17 mouse cellular contexts compared by ENCODE assay signal in genomic region chr7:27433794-27434193, GRCm38 (mm10). TPM values are rescaled to one million over a fixed set of nuclear protein-coding genes. Genes with fewer than 3 reads are reported as not detected.
DNase-seq lines count a peak whose midpoint lies in the region; ATAC-seq and TF ChIP-seq lines count a peak whose summit lies in the region.
"Had no signal": no experiment of that assay in that cellular context is flagged by ENCODE, and none has a peak within 500 bp of the region (broad histone marks: within the 10 kb centered on the region; RNA-seq: fewer than 3 reads in every experiment).

No protein-coding gene starts in this region.

- peaks cover 5% of the 10 kb centered on the region for H3K9me3 ChIP-seq in kidney, embryonic 16.5 days (ENCODE audit: low read length)
- H3K9me3 ChIP-seq in ES-Bruce4 (replicated peaks; ENCODE audit: control insufficient read depth, insufficient read depth, low read length, poor library complexity, severe bottlenecking), result peaks cover 6% of the 10 kb centered on the region
- H3K9me3 ChIP-seq in intestine, embryonic 14.5 days (ENCODE audit: control insufficient read depth, low read length), result peaks cover 8% of the 10 kb centered on the region
- H3K9me3 ChIP-seq in liver, embryonic 15.5 days (replicated peaks), result no peaks in the 10 kb centered on the region; the same call in 1 of the 2 replicates

- 0 out of 2 replicates have a peak, but pooled peaks have one; percentile 49 for ATAC-seq in kidney, embryonic 16.5 days (ENCODE audit: low FRiP score, low TSS enrichment)
- 0 out of 2 replicates have a peak, but pooled peaks have one; percentile 27 for ATAC-seq in intestine, embryonic 14.5 days (replicated peaks; ENCODE audit: low FRiP score, low TSS enrichment, low read depth)
- ATAC-seq in liver, embryonic 15.5 days (ENCODE audit: insufficient read depth), result peak; percentile 44; the same call in 1 of the 2 replicates
- ATAC-seq: hindbrain, postnatal 0 days; Patski had no signal

- no peak overlapping the region for H3K4me2 ChIP-seq in kidney, embryonic 16.5 days (replicated peaks; ENCODE audit: low read depth, low read length)
- no peak overlapping the region for H3K4me2 ChIP-seq in intestine, embryonic 14.5 days (ENCODE audit: low read length)
- no peak overlapping the region for H3K4me2 ChIP-seq in liver, embryonic 15.5 days
- H3K4me2 ChIP-seq: limb, embryonic 13.5 days had no signal

- no peak for TF ChIP-seq EP300 in ES-Bruce4 (IDR thresholded peaks at IDR 0.05; ENCODE audit: insufficient read depth, low read depth, low read length)

- no peak overlapping the region for H3K27ac ChIP-seq in kidney, embryonic 16.5 days (ENCODE audit: low read length)
- H3K27ac ChIP-seq in ES-Bruce4 (ENCODE audit: insufficient read depth, low read length), result peak overlapping the region; percentile 60
- no peak overlapping the region for H3K27ac ChIP-seq in intestine, embryonic 14.5 days (ENCODE audit: low read depth)
- H3K27ac ChIP-seq in liver, embryonic 15.5 days (replicated peaks), result no peak overlapping the region
- H3K27ac ChIP-seq: embryonic facial prominence, embryonic 10.5 days; hindbrain, postnatal 0 days; limb, embryonic 13.5 days had no signal

- TF ChIP-seq CTCF in ES-Bruce4 (IDR thresholded peaks at IDR 0.05; ENCODE audit: low read depth, low read length), result no peak

- TF ChIP-seq POLR2A in ES-Bruce4 (IDR thresholded peaks at IDR 0.05; ENCODE audit: insufficient read depth, low read length), result no peak

- no peak overlapping the region for H3K4me3 ChIP-seq in kidney, embryonic 16.5 days (ENCODE audit: low read length)
- peak overlapping the region; percentile 78 for H3K4me3 ChIP-seq in ES-Bruce4 (ENCODE audit: low read depth, low read length)
- H3K4me3 ChIP-seq in intestine, embryonic 14.5 days (ENCODE audit: low read depth, low read length), result no peak overlapping the region
- no peak overlapping the region for H3K4me3 ChIP-seq in liver, embryonic 15.5 days (replicated peaks)
- H3K4me3 ChIP-seq: embryonic facial prominence, embryonic 10.5 days; limb, embryonic 13.5 days had no signal

- WGBS in kidney, embryonic 16.5 days, result 8% methylated on average over 10 of the region's 10 CpGs
- WGBS in intestine, embryonic 14.5 days, result 11% methylated on average over 10 of the region's 10 CpGs
- WGBS in liver, embryonic 15.5 days (ENCODE audit: insufficient replicate concordance), result 4% methylated on average over 10 of the region's 10 CpGs

- peaks cover 18% of the 10 kb centered on the region for H3K27me3 ChIP-seq in kidney, embryonic 16.5 days (ENCODE audit: insufficient read depth, low read length)
- H3K27me3 ChIP-seq in ES-Bruce4 (ENCODE audit: control insufficient read depth, insufficient read depth, low read length, poor library complexity, severe bottlenecking), result no peaks in the 10 kb centered on the region
- H3K27me3 ChIP-seq in intestine, embryonic 14.5 days (replicated peaks; ENCODE audit: control insufficient read depth, insufficient read depth, low read length), result peaks cover 28% of the 10 kb centered on the region
- H3K27me3 ChIP-seq in liver, embryonic 15.5 days, result peaks cover 63% of the 10 kb centered on the region

- no peak overlapping the region for H3K9ac ChIP-seq in kidney, embryonic 16.5 days (replicated peaks; ENCODE audit: low read length)
- peak overlapping the region; percentile 20; the same call in 1 of the 2 replicates for H3K9ac ChIP-seq in ES-Bruce4 (ENCODE audit: low read depth, poor library complexity, severe bottlenecking)
- no peak overlapping the region for H3K9ac ChIP-seq in intestine, embryonic 14.5 days (ENCODE audit: low read length)
- no peak overlapping the region for H3K9ac ChIP-seq in liver, embryonic 15.5 days
- H3K9ac ChIP-seq: limb, embryonic 13.5 days had no signal

- H3K36me3 ChIP-seq in kidney, embryonic 16.5 days (ENCODE audit: insufficient read depth, low read length), result no peaks in the 10 kb centered on the region
- H3K36me3 ChIP-seq in ES-Bruce4 (ENCODE audit: control insufficient read depth, insufficient read depth, low read length, poor library complexity, severe bottlenecking), result no peaks in the 10 kb centered on the region
- no peaks in the 10 kb centered on the region for H3K36me3 ChIP-seq in intestine, embryonic 14.5 days (ENCODE audit: control insufficient read depth, insufficient read depth, low read length)
- no peaks in the 10 kb centered on the region for H3K36me3 ChIP-seq in liver, embryonic 15.5 days (replicated peaks)
- H3K36me3 ChIP-seq: embryonic facial prominence, embryonic 10.5 days; limb, embryonic 13.5 days had no signal

- H3K4me1 ChIP-seq in kidney, embryonic 16.5 days (ENCODE audit: insufficient read depth, low read length), result no peaks in the 10 kb centered on the region
- peaks cover 2% of the 10 kb centered on the region for H3K4me1 ChIP-seq in ES-Bruce4 (ENCODE audit: control insufficient read depth, insufficient read depth, low read length)
- no peaks in the 10 kb centered on the region for H3K4me1 ChIP-seq in intestine, embryonic 14.5 days (replicated peaks; ENCODE audit: control insufficient read depth, insufficient read depth, low read length)
- peaks cover 11% of the 10 kb centered on the region for H3K4me1 ChIP-seq in liver, embryonic 15.5 days (replicated peaks)
- H3K4me1 ChIP-seq: limb, embryonic 13.5 days had no signal

- DNase-seq in kidney, postnatal 25 days, result no peak
- DNase-seq in intestine, embryonic 14.5 days (ENCODE audit: low spot score), result no peak
- no peak for DNase-seq in thymus, postnatal 25 days
- no peak for DNase-seq in T-cell, adult 2 months (ENCODE audit: low spot score)
- no peak for DNase-seq in right cerebral cortex, postnatal 14 days
- DNase-seq: adrenal gland, adult 2 months; cerebellum, postnatal 10 days; gastrocnemius, postnatal 36 days; kidney, postnatal 14 days; retina, postnatal 1 day had no signal

RNA-seq across cellular contexts. Expression of gene Sptbn4, which starts 13.7 kb away (rescaled TPM):
- polyA plus RNA-seq in kidney, embryonic 16.5 days (2015; fragmentation: Nextera tagmentation; extraction: Ambion mirVana), result 0.31 and 0.40 TPM in 2 replicates
- polyA plus RNA-seq in ES-Bruce4 (2011; ENCODE audit: insufficient read depth, insufficient read length, low read depth, missing spikeins), result 6.0 and 7.3 TPM in 2 replicates
- polyA plus RNA-seq in intestine, embryonic 14.5 days (2014; fragmentation: Nextera tagmentation; extraction: Ambion mirVana), result 0.34 and 0.48 TPM in 2 replicates
- 0.06 and 0.09 TPM in 2 replicates for polyA plus RNA-seq in liver, embryonic 15.5 days (2015; fragmentation: Nextera tagmentation; extraction: Ambion mirVana)

RNA-seq across cellular contexts. Expression of gene Blvrb, which starts 14.0 kb away (rescaled TPM):
- polyA plus RNA-seq in kidney, embryonic 16.5 days (2015; fragmentation: Nextera tagmentation; extraction: Ambion mirVana), result 50.8 and 54.6 TPM in 2 replicates
- polyA plus RNA-seq in ES-Bruce4 (2011; ENCODE audit: insufficient read depth, insufficient read length, low read depth, missing spikeins), result 44.1 and 44.3 TPM in 2 replicates
- 52.3 and 54.0 TPM in 2 replicates for polyA plus RNA-seq in intestine, embryonic 14.5 days (2014; fragmentation: Nextera tagmentation; extraction: Ambion mirVana)
- 920 and 1,009 TPM in 2 replicates for polyA plus RNA-seq in liver, embryonic 15.5 days (2015; fragmentation: Nextera tagmentation; extraction: Ambion mirVana)

RNA-seq across cellular contexts. Expression of gene Sertad3, which starts 39.8 kb away (rescaled TPM):
- polyA plus RNA-seq in kidney, embryonic 16.5 days (2015; fragmentation: Nextera tagmentation; extraction: Ambion mirVana), result 27.5 and 32.5 TPM in 2 replicates
- polyA plus RNA-seq in ES-Bruce4 (2011; ENCODE audit: insufficient read depth, insufficient read length, low read depth, missing spikeins), result 10.9 and 11.8 TPM in 2 replicates
- polyA plus RNA-seq in intestine, embryonic 14.5 days (2014; fragmentation: Nextera tagmentation; extraction: Ambion mirVana), result 25.2 and 29.0 TPM in 2 replicates
- 35.6 and 38.9 TPM in 2 replicates for polyA plus RNA-seq in liver, embryonic 15.5 days (2015; fragmentation: Nextera tagmentation; extraction: Ambion mirVana)

RNA-seq across cellular contexts. Expression of gene Sertad1, which starts 52.9 kb away (rescaled TPM):
- polyA plus RNA-seq in kidney, embryonic 16.5 days (2015; fragmentation: Nextera tagmentation; extraction: Ambion mirVana), result 42.3 and 45.8 TPM in 2 replicates
- polyA plus RNA-seq in ES-Bruce4 (2011; ENCODE audit: insufficient read depth, insufficient read length, low read depth, missing spikeins), result 8.0 and 8.9 TPM in 2 replicates
- polyA plus RNA-seq in intestine, embryonic 14.5 days (2014; fragmentation: Nextera tagmentation; extraction: Ambion mirVana), result 33.9 and 38.4 TPM in 2 replicates
- polyA plus RNA-seq in liver, embryonic 15.5 days (2015; fragmentation: Nextera tagmentation; extraction: Ambion mirVana), result 28.2 and 29.6 TPM in 2 replicates

Comparison
In these comparisons a context has a peak if more than half of its experiments do, and no peak if none do; other contexts are left out.
1. RNA of gene Blvrb, which starts 14.0 kb away (polyA plus RNA-seq): 920 to 1,009 TPM in liver, embryonic 15.5 days; 52.3 to 54.0 TPM in intestine, embryonic 14.5 days, 50.8 to 54.6 TPM in kidney, embryonic 16.5 days and 44.1 to 44.3 TPM in ES-Bruce4; every median in the first group is over 10 times any median in the second.
2. Peak in every context shown above with its lines, with median percentiles within 50 percentile points of each other: ATAC-seq.